Mouse (Mus musculus): ENCODE results near the gene Cntnap2. TPM values are rescaled to one million over a fixed set of nuclear protein-coding genes. Genes with fewer than 3 reads are reported as not detected.

The Cntnap2 gene
- total and polyA plus RNA-seq, 3 experiments = 0.56 to 2.6 (median 0.78) TPM

DNA sequence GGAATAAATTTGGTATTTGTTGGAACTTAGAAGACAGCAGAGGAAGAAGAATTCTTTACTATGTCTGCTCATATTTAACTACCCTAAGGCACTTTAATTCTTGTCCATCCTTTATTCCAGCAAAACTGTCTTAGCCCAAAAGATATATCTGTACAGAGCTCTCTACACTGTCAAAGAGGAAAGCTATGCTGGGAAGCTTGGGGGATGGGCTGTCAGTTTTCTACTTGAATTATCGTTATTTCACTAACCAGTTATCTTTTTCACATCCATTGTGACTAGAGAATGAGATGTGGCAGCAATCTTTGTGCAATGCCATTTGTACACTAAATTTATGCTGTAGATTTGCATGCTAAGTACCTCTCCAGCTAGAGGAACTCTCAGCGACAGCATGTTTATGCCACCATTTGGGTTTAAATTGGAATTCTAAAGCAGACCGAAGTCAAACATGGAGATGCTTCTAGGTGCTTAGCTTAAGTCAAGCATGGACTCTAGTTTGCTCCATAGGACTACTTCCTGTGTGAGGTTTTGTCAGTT, 268.9 kb downstream of the Cntnap2 start:
- DNase-seq = no peak

- DNase-seq = no peak
These were observed 286.2 kb downstream of the Cntnap2 start for GRCm38 (mm10) chr6:45345396-45345795.

DNA sequence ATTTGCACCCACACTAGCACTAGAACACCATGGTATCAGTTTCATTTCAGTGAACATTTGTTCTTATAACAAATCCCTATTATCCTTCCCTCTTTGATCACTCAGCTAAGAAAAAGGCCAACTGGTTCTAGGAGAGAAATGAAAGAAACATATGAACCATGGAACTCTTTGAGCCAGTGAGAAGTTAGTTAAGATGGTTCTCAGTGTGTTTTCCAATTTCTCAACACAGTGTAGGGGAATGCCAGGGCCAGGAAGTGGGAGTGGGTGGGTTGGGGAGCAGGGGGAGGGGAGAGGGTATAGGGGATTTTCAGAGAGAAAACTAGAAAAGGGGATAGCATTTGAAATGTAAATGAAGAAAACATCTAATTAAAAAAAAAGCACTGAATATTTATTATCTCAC, 286.8 kb downstream of the Cntnap2 start:
- DNase-seq = no peak

GRCm38 (mm10) chr6:45366442-45366841, 307.3 kb downstream of the Cntnap2 start:
- DNase-seq = no peak

GRCm38 (mm10) chr6:45381126-45381525, 322.0 kb downstream of the Cntnap2 start:
- DNase-seq = no peak

- DNase-seq = no peak
These were observed 329.9 kb downstream of the Cntnap2 start for GRCm38 (mm10) chr6:45389034-45389433.

- DNase-seq = no peak
These were observed 354.5 kb downstream of the Cntnap2 start for GRCm38 (mm10) chr6:45413629-45414028.

DNA sequence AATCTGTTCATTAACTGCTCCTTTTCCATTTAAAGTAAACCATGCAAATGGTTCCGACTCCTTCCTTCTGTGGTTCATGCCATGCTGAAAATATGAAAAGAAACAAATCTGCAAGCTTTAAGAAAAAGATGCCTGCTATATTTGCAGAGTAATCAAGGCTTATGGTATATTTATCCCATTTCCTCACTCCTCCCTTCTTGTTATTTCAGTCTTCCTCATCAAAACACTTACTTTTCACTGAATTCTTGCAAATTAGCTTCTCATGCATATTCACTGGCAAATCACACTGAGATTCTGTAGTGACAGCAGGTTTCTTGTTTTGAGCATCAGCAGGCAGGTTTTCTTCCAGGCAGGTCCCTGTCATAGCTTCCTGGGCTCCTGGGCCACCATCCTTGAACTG, 396.3 kb downstream of the Cntnap2 start:
- no peak for DNase-seq

GRCm38 (mm10) chr6:45518221-45518620, 459.1 kb downstream of the Cntnap2 start:
- no peak for DNase-seq

- no peak for DNase-seq
These were observed 477.8 kb downstream of the Cntnap2 start for GRCm38 (mm10) chr6:45536999-45537398.

DNA sequence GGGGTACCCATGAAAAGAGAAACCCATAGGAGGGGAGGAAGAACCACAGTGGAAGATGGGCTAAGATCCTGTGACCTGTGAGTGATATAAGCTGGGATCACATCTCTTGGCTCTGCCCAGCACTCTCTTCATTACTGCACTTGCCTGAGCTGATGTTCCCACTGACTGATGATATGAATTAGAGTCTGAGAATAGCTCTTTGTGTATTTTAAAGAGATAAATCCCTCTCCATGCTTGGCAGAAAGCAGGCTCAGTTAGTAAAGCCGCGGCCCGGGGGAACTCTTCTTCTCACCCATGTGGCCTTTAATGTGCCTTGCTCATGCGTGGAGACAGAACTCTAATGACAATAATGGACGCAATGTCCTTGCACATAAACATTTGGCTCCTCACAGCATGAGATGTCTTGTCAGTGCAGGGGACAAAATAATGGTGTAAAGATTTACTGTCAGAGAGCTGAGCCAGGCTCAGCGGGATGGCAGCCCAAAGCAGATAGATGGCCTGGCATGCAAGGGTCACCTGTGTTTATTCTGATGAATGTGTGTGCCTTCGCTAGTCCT, 485.2 kb downstream of the Cntnap2 start:
- DNase-seq = no peak

DNA sequence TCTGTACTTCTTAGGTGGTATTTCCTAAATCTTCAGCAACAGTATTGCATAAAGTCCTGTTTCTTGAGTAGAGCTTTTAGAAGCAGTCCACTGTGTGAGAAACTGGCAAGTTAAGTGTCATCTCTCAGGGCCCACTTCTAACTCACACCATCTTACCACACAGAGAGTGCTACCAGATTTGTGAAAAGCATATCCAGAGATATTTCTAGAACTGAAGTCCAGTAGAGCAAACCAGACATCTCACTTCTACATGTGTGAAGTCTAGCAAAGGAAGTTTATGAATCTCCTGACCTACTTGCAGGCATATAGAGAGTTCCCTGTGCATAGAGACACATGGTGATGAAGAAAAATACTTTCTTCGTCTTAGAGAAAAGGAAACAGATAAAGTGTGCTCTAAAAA, 500.6 kb downstream of the Cntnap2 start:
- no peak for DNase-seq

DNA sequence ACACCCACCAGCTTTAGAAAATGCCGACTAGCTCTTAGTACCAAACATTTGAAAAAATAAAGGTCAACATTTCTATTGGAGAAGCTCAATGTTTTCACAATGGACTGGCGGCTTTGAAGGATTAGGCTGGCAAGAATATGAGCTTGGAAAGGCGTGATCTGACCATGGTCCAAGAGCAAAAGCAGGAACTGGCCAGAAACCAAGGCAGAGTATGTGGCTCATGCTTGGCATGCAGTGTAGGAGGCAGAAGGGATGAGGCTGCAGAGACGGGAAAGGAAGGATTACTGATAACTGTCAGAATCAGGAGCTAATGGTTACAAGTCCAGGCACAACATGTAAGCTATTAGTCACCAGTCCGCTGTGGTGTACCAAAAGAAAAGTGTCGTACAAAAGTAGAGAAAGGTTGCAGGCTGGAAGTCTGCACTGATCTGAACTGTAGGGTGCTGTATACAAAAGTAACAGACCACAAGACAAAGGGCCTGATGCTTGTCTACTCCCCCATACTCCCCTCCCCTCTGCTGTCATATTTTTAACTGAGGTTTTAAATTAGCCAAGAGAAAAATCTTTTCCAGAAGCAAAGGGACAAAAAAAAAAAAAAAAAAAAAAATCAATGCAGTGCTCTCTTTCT, 525.4 kb downstream of the Cntnap2 start:
- DNase-seq = peak; percentile 29

GRCm38 (mm10) chr6:45589084-45589483, 529.9 kb downstream of the Cntnap2 start:
- DNase-seq = no peak

- DNase-seq = no peak
These were observed 587.9 kb downstream of the Cntnap2 start for GRCm38 (mm10) chr6:45647017-45647416.

DNA sequence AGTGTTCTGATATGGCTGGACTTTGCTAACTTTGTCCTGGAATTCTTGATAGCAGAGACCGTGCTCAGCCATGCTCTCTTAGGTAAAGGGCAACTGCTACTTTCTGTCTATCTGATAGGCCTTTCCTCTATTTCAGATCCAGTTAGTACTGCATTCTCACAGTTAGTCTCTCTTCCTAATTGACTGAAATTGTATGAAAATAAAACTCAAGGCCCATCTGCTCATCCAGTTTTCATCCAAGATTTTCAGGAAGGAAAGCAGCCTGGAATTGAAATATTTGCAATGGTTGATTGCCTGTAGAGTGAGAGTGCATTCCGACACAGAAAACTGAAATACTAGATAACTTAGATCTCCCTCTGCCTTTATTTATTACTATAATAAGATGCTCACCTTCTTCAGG, 589.3 kb downstream of the Cntnap2 start:
- no peak for DNase-seq

DNA sequence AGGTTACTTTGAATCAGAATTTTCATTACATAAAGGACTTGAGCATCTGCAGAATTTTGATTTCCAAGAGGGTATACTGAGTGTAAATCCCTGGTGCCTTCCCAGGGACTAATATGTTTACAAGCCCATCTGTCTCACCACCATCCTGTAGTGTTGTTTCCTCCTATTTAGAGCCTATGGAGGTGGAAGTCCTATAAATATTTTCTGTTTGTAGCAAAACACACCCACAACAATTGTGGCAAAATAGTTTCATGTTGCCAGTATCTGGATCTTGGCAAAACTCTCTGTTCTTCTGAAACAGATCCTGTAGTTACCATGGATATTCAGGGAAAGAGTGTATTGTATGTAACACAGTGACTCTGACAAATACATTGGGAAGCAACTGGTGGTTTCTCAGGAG, 641.1 kb downstream of the Cntnap2 start:
- DNase-seq = no peak

GRCm38 (mm10) chr6:45791612-45792011, 732.5 kb downstream of the Cntnap2 start:
- no peak for DNase-seq

DNA sequence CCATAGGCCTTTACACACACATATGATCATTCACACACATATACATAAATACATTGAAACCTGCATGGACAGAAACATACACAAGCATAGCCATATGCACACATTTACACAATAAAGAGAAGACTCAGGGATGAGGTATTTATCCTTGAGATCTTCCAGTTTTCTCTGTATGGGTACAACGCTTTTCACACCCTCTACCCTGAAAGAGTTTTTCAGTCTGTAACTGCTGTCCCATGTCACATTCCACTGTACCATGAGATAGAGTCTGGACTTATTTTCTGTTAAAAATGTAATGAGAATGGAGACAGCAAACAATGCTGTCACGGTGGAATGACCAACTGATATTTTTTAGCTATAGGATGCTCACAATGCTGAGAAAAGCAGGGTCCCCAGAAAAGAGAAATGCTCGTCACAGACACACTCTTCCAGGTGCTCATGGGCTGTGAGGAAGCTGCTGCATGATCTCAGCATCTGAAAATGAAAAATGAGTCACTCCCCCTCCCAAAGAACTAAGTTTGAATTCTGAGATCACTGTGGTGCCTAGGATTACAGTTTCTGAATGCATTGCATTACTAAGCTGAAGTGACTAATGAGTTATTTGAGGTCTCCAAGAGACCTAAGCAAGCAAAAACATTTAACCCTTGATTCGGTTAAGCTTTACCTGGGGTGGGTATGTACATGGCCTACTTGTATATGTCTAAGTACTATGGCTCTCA, 782.6 kb downstream of the Cntnap2 start:
- DNase-seq = no peak

DNA sequence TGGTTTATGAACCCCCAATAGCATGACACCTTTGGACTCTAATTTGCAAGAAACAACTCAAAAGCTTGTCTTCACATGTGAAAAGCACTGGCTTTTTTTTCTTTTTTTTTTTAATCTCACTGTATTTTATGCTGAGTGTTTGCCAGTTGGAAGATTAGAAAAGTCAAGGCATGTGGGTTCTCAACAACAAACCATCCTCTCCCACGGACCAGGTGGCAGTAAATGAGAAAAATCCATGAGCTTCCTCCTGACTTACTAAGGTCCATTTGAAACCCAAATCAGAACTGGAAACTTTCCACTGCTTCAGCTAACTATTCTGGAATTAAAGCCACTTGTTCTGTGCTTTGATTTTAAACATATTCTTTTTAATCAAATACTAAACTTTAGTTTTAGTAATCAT, 784.6 kb downstream of the Cntnap2 start:
- DNase-seq = no peak

GRCm38 (mm10) chr6:45871409-45871992, 812.3 kb downstream of the Cntnap2 start:
- DNase-seq = no peak

- no peak for DNase-seq
These were observed 826.3 kb downstream of the Cntnap2 start for GRCm38 (mm10) chr6:45885486-45885885.

DNA sequence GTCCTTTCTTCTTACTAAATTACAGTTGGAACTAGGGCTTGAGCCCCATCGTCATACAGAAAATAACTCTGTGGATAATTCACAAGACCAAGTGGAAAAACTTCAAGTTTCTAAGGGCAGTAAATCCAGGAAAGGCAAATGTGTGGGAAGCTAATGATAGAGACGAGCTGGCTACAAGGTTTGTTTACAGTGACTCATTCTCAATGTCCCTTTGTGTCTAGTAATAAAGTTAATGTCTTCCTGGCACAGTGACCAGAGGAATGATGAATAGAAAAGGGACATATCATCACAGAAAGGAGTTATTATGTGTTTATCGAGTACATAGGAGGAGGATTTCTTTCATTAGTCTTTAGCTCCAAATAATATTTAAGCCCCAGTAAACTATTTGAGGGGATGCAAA, 828.7 kb downstream of the Cntnap2 start:
- no peak for DNase-seq
